Mouse (Mus musculus) heart, embryonic 16.5 days (tissue): ENCODE measurements around the gene Olfr610. TPM values are rescaled to one million over a fixed set of nuclear protein-coding genes. Genes with fewer than 3 reads are reported as not detected.
"Not testable (repeated sequence)": the region's sequence is repeated elsewhere in the genome, so short reads cannot be mapped to it uniquely, and the experiment has no call there.

ENCODE experiments used
- ATAC-seq: fragments of 200-750 bp; cut with Nextera tagmentation; replicated peaks from 2 replicates; pipeline ENCODE4 v1.8.0; 2017; ENCODE audit warnings: moderate number of reproducible peaks; ENCODE audit not compliant: insufficient read depth, low FRiP score; ENCODE audit errors: extremely low read depth
- H3K27ac ChIP-seq: fragments of 300-500 bp; sonication (generic); 2 replicates; pipeline ENCODE4 v1.5.1; 2014; ENCODE audit warnings: mild to moderate bottlenecking, low read length, control low read depth, moderate library complexity
- H3K27me3 ChIP-seq: fragments of 300-500 bp; sonication (generic); 2 replicates; pipeline ENCODE4 v1.6.1; 2014; ENCODE audit warnings: low read length, mixed read lengths; ENCODE audit not compliant: control insufficient read depth, insufficient read depth
- H3K36me3 ChIP-seq: fragments of 300-500 bp; sonication (generic); 2 replicates; pipeline ENCODE4 v1.6.1; 2014; ENCODE audit not compliant: control insufficient read depth, insufficient read depth
- H3K4me1 ChIP-seq: fragments of 300-500 bp; sonication (generic); 2 replicates; pipeline ENCODE4 v1.6.1; 2014; ENCODE audit warnings: low read length, mixed read lengths; ENCODE audit not compliant: control insufficient read depth, insufficient read depth
- H3K4me2 ChIP-seq: fragments of 300-500 bp; sonication (generic); 2 replicates; pipeline ENCODE4 v1.6.1; 2014; ENCODE audit warnings: low read depth, mild to moderate bottlenecking, control low read depth, low read length
- H3K4me3 ChIP-seq: fragments of 300-500 bp; sonication (generic); 2 replicates; pipeline ENCODE4 v1.5.1; 2014; ENCODE audit warnings: mild to moderate bottlenecking, control low read depth, low read length
- H3K9ac ChIP-seq: fragments of 300-500 bp; sonication (generic); 2 replicates; pipeline ENCODE4 v1.6.1; 2014; ENCODE audit warnings: low read length, control low read depth
- H3K9me3 ChIP-seq: fragments of 300-500 bp; sonication (generic); replicated peaks from 2 replicates; pipeline ENCODE4 v1.6.1; 2016; ENCODE audit warnings: low read length; ENCODE audit not compliant: control insufficient read depth
- WGBS: fragments of 180-500 bp; shearing (Covaris S2); extraction: QIAGEN DNeasy Blood & Tissue Kit; methylation state at CpG from one replicate; pipeline ENCODE4 v1.1.7; 2014; 5-methylcytosine and 5-hydroxymethylcytosine counted together
- polyA plus RNA-seq: library from polyadenylated mRNA; unstranded; fragments of >200 nt; fragmentation: Nextera tagmentation; extraction: Ambion mirVana; gene quantifications from 2 replicates; pipeline ENCODE4 v1.2.1, GENCODE M21; 2015

Olfr610 gene
- not detected in 2 replicates for polyA plus RNA-seq

- 68% methylated on average over 2 of the region's 2 CpGs for WGBS
- no peaks in the 10 kb centered on the region for H3K36me3 ChIP-seq
- no peaks in the 10 kb centered on the region for H3K27me3 ChIP-seq
- no peak within 1 kb of the TSS for H3K4me3 ChIP-seq
- no peaks in the 10 kb centered on the region for H3K9me3 ChIP-seq
- no peak within 1 kb of the TSS for H3K27ac ChIP-seq
- no peak for ATAC-seq
- H3K4me2 ChIP-seq, result no peak within 1 kb of the TSS
- H3K9ac ChIP-seq, result no peak within 1 kb of the TSS
- H3K4me1 ChIP-seq, result peaks cover 2% of the 10 kb centered on the region; the same call in 1 of the 2 replicates
Measured at GRCm38 (mm10) chr7:103512022-103512421, at the start of gene Olfr610. Gene Olfr610 (minus strand): TSS chr7:103512122.

GRCm38 (mm10) chr7:103555779-103556178, 43.9 kb upstream of the Olfr610 start, which contains the start of gene Olfr615:
Gene Olfr615 (plus strand): TSS chr7:103556079.
- no peak for ATAC-seq
- no peak within 1 kb of the TSS for H3K27ac ChIP-seq
- H3K4me3 ChIP-seq, result no peak within 1 kb of the TSS
- H3K36me3 ChIP-seq, result no peaks in the 10 kb centered on the region
- no peaks in the 10 kb centered on the region for H3K4me1 ChIP-seq
- H3K9ac ChIP-seq, result no peak within 1 kb of the TSS
- H3K27me3 ChIP-seq, result no peaks in the 10 kb centered on the region
- no peak within 1 kb of the TSS for H3K4me2 ChIP-seq
- H3K9me3 ChIP-seq, result no peaks in the 10 kb centered on the region
- 66% methylated on average over 2 of the region's 2 CpGs for WGBS

GRCm38 (mm10) chr7:103547774-103548173, 35.9 kb upstream of the Olfr610 start, which contains the start of gene Olfr613:
Gene Olfr613 (plus strand): TSS chr7:103548074.
- no peak within 1 kb of the TSS for H3K4me2 ChIP-seq
- no peaks in the 10 kb centered on the region for H3K4me1 ChIP-seq
- H3K36me3 ChIP-seq, result no peaks in the 10 kb centered on the region
- no peak within 1 kb of the TSS for H3K9ac ChIP-seq
- H3K9me3 ChIP-seq, result 0 out of 2 replicates have a peak, but pooled peaks cover 4% of the 10 kb centered on the region
- no peak within 1 kb of the TSS for H3K4me3 ChIP-seq
- WGBS, result 60% methylated on average over 2 of the region's 2 CpGs
- H3K27me3 ChIP-seq, result no peaks in the 10 kb centered on the region
- no peak for ATAC-seq
- H3K27ac ChIP-seq, result no peak within 1 kb of the TSS

GRCm38 (mm10) chr7:103542617-103543016, 30.7 kb upstream of the Olfr610 start, which contains the start of gene Olfr612:
Gene Olfr612 (minus strand): TSS chr7:103542717.
- not testable (repeated sequence) for ATAC-seq, H3K4me3 ChIP-seq, H3K4me2 ChIP-seq, H3K4me1 ChIP-seq, H3K9me3 ChIP-seq, H3K9ac ChIP-seq, H3K36me3 ChIP-seq, H3K27me3 ChIP-seq, H3K27ac ChIP-seq
- WGBS, result 70% methylated on average over 2 of the region's 2 CpGs

GRCm38 (mm10) chr7:103520746-103521145, 8.8 kb upstream of the Olfr610 start, which contains the start of gene Olfr611:
Gene Olfr611 (minus strand): TSS chr7:103520846.
- not testable (repeated sequence) for H3K9ac ChIP-seq, H3K27ac ChIP-seq, H3K36me3 ChIP-seq, H3K4me3 ChIP-seq, H3K4me1 ChIP-seq, ATAC-seq, H3K27me3 ChIP-seq, H3K4me2 ChIP-seq, H3K9me3 ChIP-seq
- WGBS, result 54% methylated on average over 1 of the region's 1 CpGs

- Histone ChIP-seq H3K4me2 (no peak within 1 kb of the TSS), H3K9ac (no peak within 1 kb of the TSS), H3K27ac (no peak within 1 kb of the TSS), H3K36me3 (no peaks in the 10 kb centered on the region), H3K9me3 (no peaks in the 10 kb centered on the region), H3K27me3 (no peaks in the 10 kb centered on the region), H3K4me1 (no peaks in the 10 kb centered on the region), H3K4me3 (no peak within 1 kb of the TSS)
- ATAC-seq, result no peak
- WGBS, result 51% methylated on average over 1 of the region's 1 CpGs
Measured at GRCm38 (mm10) chr7:103497962-103498361, 14.0 kb downstream of the Olfr610 start, which contains the start of gene Olfr609. Gene Olfr609 (minus strand): TSS chr7:103498062.

- H3K36me3 ChIP-seq, H3K9ac ChIP-seq, H3K27ac ChIP-seq, ATAC-seq, H3K4me1 ChIP-seq, H3K9me3 ChIP-seq, H3K4me3 ChIP-seq, H3K27me3 ChIP-seq, H3K4me2 ChIP-seq: not testable (repeated sequence)
- 82% methylated on average over 9 of the region's 9 CpGs for WGBS
Measured at GRCm38 (mm10) chr7:103477106-103477505, 34.8 kb downstream of the Olfr610 start.

- ATAC-seq, result no peak
- Histone ChIP-seq H3K4me1 (no peaks in the 10 kb centered on the region), H3K27me3 (no peaks in the 10 kb centered on the region), H3K4me2 (no peak within 1 kb of the TSS), H3K36me3 (no peaks in the 10 kb centered on the region), H3K9ac (no peak within 1 kb of the TSS), H3K27ac (no peak within 1 kb of the TSS), H3K4me3 (no peak within 1 kb of the TSS), H3K9me3 (no peaks in the 10 kb centered on the region)
Measured at GRCm38 (mm10) chr7:103469577-103469976, 42.3 kb downstream of the Olfr610 start, which contains the start of gene Olfr608. Gene Olfr608 (plus strand): TSS chr7:103469877.

GRCm38 (mm10) chr7:103460590-103460989, 51.3 kb downstream of the Olfr610 start:
- Histone ChIP-seq H3K27me3 (no peaks in the 10 kb centered on the region), H3K9me3 (no peaks in the 10 kb centered on the region), H3K4me3 (peak overlapping the region; percentile 30), H3K27ac (peak overlapping the region; percentile 41), H3K4me2 (peak overlapping the region; percentile 29), H3K4me1 (no peaks in the 10 kb centered on the region; the same call in 1 of the 2 replicates), H3K9ac (no peak overlapping the region), H3K36me3 (no peaks in the 10 kb centered on the region)
- peak; percentile 97 for ATAC-seq
- 47% methylated on average over 5 of the region's 5 CpGs for whole genome bisulfite sequencing
